Mouse (Mus musculus) left cerebral cortex, postnatal 36 days (tissue): ENCODE measurements around the gene Samt1. TPM values are rescaled to one million over a fixed set of nuclear protein-coding genes. Genes with fewer than 3 reads are reported as not detected.
"Not testable (repeated sequence)": the region's sequence is repeated elsewhere in the genome, so short reads cannot be mapped to it uniquely, and the experiment has no call there.

ENCODE experiments used
- DNase-seq, 2 experiments: peaks; one replicate each; pipeline ENCODE4 v3.0.0; 2021 to 2022; ENCODE audit warnings: low spot score in 2 of 2, mixed read lengths in 1 of 2
- intact Hi-C: fragments of 180-260 bp; cut with DNase I; formaldehyde crosslinking; loops from one replicate; pipeline ENCODE4 v1.15.1; 2025
- total RNA-seq, 2 experiments: library from RNA; stranded (reverse); gene quantifications; 2 replicates each; pipeline ENCODE4 v1.2.3; 2021

Samt1 gene
- total RNA-seq: not detected

DNA sequence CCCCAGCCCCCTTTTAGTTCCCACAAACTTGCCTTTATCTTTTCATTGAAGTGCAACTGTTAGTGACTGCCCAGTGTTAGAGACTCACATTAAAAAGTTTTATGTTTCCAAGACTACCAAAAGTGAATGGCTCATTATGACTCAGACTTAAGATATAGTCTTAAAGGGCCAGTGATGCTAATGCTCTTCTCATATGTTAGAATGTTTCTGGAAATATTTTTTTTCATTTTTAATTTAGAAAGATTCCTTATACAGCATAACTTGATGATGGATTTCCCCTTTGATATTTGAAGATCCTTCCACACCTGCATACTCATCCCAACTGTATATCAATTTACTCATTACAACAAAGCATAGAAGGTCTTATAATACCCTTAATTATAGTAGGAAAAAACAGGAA lies at the start of gene Samt1:
Gene Samt1 (minus strand): TSS at position 101 of the 400 bp plus-strand sequence.
- intact Hi-C loops, DNase-seq: not testable (repeated sequence)

DNA sequence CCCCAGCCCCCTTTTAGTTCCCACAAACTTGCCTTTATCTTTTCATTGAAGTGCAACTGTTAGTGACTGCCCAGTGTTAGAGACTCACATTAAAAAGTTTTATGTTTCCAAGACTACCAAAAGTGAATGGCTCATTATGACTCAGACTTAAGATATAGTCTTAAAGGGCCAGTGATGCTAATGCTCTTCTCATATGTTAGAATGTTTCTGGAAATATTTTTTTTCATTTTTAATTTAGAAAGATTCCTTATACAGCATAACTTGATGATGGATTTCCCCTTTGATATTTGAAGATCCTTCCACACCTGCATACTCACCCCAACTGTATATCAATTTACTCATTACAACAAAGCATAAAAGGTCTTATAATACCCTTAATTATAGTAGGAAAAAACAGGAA lies 42.5 kb upstream of the Samt1 start, which contains the start of gene Gm10057:
Gene Gm10057 (minus strand): TSS at position 101 of the 400 bp plus-strand sequence.
- DNase-seq, intact Hi-C loops: not testable (repeated sequence)

DNA sequence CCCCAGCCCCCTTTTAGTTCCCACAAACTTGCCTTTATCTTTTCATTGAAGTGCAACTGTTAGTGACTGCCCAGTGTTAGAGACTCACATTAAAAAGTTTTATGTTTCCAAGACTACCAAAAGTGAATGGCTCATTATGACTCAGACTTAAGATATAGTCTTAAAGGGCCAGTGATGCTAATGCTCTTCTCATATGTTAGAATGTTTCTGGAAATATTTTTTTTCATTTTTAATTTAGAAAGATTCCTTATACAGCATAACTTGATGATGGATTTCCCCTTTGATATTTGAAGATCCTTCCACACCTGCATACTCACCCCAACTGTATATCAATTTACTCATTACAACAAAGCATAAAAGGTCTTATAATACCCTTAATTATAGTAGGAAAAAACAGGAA lies 21.3 kb upstream of the Samt1 start, which contains the start of gene 4921511M17Rik:
Gene 4921511M17Rik (minus strand): TSS at position 101 of the 400 bp plus-strand sequence.
- DNase-seq, intact Hi-C loops: not testable (repeated sequence)

DNA sequence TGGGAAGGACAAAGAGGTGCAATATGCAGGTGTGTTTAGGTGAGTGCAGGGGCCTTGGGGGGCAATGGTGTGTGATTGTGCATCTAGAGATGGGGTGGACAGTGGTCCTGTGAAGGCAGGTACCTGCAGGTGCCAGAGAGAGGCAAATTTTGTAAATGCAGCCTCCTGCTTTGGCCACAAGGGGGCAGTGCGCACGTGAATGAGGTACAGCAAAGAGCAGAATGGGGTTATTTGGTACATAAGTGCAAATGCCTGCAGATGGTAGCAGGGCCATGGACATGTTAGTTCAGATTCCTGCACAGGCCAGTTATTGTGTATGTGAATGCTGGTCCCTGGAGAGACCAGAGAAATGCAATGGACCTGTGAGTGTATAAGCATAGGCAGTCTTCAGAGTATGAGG lies 35.5 kb downstream of the Samt1 start:
- intact Hi-C loops, DNase-seq: not testable (repeated sequence)

DNA sequence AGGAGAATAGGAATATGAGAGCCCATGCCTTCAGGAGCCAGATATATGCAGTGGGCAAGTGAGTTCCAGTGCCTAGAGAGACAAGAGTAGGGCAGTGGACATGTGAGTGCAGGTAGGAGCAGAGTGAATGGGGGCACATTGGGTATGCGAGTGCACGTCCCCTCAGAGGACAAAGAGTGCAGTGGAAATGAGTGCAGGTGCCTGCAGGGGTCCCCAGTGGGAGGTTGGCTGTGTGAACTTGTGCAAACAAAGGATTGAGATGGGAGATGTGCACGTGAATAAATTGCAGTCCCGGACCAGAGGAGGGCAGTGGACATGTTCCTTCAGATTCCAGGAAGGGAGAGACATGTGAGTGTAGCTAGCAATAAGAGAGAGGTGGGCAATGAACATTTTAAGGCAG lies 36.0 kb downstream of the Samt1 start:
- intact Hi-C loops, DNase-seq: not testable (repeated sequence)

DNA sequence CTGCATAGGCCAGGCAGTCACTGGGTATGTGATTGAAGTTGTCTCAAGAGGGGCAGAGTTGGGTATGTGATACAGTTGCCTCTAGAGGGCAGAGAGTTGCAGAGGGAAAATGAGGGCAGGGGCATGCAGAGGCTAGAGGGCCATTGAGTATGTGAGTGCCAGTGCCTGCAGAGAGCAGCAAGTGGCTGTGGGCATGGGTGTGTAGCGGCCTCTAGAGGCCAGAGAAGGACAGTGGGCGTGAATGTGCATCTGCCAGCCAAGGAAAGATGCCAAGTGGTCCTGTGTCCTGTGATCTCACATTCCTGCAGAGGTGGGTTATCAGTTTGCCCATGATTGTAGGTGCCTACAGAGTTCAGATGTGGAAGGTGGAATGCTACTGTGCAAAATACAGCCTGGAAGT lies 38.0 kb downstream of the Samt1 start:
- no peak for DNase-seq
- intact Hi-C loops: no loop called here

DNA sequence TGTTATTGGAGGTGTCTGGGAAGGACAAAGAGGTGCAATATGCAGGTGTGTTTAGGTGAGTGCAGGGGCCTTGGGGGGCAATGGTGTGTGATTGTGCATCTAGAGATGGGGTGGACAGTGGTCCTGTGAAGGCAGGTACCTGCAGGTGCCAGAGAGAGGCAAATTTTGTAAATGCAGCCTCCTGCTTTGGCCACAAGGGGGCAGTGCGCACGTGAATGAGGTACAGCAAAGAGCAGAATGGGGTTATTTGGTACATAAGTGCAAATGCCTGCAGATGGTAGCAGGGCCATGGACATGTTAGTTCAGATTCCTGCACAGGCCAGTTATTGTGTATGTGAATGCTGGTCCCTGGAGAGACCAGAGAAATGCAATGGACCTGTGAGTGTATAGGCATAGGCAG lies 59.6 kb downstream of the Samt1 start:
- intact Hi-C loops, DNase-seq: not testable (repeated sequence)

Other genes starting within 250 kb of the Samt1 start
- 1 to 10 TPM; 6.7 to 7.2 TPM for gene Spin2c, start 180.4 kb downstream of the Samt1 start, total RNA-seq
- gene 4921511M17Rik, start 21.2 kb upstream of the Samt1 start, total RNA-seq: not detected
- not detected for gene Gm10057, start 42.4 kb upstream of the Samt1 start, total RNA-seq
- not detected for gene Gm15140, start 108.0 kb upstream of the Samt1 start, total RNA-seq